Mouse (Mus musculus): ENCODE data around the gene St8sia4. TPM values are rescaled to one million over a fixed set of nuclear protein-coding genes. Genes with fewer than 3 reads are reported as not detected.

St8sia4 gene
- total RNA-seq (2014; fragmentation: Nextera tagmentation) (73.2 and 76.7 TPM in 2 replicates), total RNA-seq (2017) (124 and 137 TPM in 2 replicates)

DNA sequence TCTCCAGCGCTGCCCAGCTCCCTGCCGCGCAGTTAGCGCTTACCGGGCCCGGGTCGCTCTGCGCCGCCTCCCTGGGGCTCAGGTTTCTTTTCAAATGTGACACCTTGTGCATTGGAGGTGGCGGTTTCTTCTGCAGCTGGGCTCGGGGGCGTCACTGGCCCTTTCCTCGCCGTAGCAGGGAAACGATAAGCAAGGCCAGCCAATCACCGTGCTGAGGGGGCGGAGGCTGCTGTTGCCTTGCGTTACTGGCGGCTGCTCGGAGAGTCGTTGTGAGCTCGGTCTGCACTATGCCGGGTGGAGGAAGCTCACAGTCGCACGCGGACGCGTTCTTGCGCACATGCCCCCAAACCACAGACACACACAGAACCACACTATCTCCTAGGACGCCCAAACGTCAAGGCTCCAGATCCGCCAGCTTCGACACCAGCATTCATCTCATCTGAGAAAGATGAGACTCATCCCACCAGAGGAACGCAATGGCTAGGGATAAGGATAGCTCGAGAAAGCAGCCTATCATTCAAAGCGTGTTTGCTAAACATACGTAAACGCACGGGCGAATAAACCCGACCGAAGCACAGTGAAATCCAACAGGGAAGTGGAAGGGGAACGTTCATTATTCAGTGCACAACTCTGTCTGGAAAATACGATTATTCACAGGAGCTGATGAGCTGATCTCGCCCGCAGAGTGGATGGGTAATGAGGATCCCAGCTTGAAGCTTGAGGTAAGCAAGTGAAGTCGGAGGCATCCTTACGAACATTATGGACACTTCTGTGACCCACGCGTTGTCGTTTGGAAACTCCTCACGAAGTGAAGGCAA, at the start of gene St8sia4:
TSS of gene St8sia4 (minus strand) at position 137 of the 818 bp plus-strand sequence.
- ATAC-seq (replicated peaks; ENCODE audit: poor library complexity, severe bottlenecking): peak; percentile 73

- ATAC-seq (replicated peaks; ENCODE audit: poor library complexity, severe bottlenecking): no peak
These were observed 41.8 kb upstream of the St8sia4 start for GRCm38 (mm10) chr1:95709181-95709580.

DNA sequence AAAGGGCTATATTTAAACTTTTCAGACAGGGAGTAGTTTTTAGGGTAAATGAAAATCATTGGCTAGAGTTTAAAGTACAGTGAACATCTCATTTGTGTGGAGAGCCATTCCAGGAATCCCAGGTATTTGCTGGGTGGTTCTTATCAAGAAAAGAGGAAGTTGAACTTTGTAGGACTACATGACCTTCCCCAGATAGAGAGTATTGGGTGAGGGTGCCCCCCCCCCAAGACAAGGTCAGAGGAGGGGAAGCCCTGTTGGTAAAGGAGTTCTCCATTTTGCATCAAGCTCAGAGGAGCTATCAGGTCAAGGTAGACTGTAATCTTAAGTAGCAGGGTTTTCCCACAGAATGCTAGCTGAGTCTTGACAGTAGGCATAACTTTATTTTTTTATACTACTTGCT, 32.5 kb upstream of the St8sia4 start:
- ATAC-seq (replicated peaks; ENCODE audit: poor library complexity, severe bottlenecking): no peak; the same call in 1 of the 2 replicates

DNA sequence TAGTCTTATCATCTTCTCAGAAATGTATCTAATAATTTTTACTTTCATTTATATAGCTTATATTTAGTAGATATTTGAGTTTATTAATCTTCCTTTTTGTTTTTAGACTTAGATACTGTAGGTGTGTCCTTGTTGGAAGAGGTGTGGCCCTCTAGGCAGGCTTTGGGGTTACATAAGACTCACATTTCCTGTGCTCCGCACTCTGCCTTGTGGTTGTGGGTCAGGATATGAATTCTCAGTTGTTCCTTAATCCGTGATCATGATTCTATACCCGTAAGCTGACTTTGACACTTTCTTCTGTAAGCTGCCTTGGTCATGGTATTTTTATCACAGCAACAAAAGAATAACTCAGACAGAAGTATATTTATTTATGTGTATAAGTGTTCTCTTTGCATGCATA, 6.7 kb upstream of the St8sia4 start:
- peak; percentile 100 for ATAC-seq (replicated peaks; ENCODE audit: poor library complexity, severe bottlenecking)

- no peak for ATAC-seq (replicated peaks; ENCODE audit: poor library complexity, severe bottlenecking)
These were observed 958 bp upstream of the St8sia4 start for GRCm38 (mm10) chr1:95668253-95668805.

- ATAC-seq (replicated peaks; ENCODE audit: poor library complexity, severe bottlenecking): no peak
These were observed 640 bp downstream of the St8sia4 start for GRCm38 (mm10) chr1:95666541-95667320.

GRCm38 (mm10) chr1:95665951-95666484, 1.4 kb downstream of the St8sia4 start:
- ATAC-seq (replicated peaks; ENCODE audit: poor library complexity, severe bottlenecking): peak; percentile 23

GRCm38 (mm10) chr1:95664969-95665702, 2.2 kb downstream of the St8sia4 start:
- ATAC-seq (replicated peaks; ENCODE audit: poor library complexity, severe bottlenecking): peak; percentile 16

GRCm38 (mm10) chr1:95664321-95664825, 3.0 kb downstream of the St8sia4 start:
- ATAC-seq (replicated peaks; ENCODE audit: poor library complexity, severe bottlenecking): peak; percentile 3; the same call in 1 of the 2 replicates

DNA sequence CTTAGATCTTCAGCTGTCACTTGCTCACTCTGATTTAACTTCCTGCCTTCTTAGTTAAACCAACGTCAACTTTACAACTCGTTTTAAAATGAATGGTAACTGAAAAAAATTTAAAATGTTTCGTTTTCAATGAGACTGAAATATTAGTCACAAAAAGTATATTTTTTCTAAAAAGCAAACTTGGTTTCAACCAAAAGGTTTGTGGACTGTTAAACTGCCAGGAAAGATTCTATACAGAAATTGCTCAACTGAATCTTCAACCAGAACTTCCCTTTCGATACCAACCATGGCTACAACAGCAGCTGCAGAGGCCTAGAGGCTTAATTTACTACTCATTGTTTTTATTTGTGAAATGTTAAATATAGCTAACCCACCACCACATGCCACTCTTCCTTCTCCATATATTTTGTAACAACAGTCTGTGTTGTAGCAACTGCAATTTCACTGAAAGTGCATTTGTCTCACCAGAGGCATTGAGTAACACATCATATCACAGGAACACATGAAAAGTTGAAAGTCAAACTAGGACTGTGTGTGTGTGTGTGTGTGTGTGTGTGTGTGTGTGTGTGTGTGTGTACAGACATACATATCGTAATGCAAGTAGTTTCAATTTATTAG, 10.2 kb downstream of the St8sia4 start:
- ATAC-seq (replicated peaks; ENCODE audit: poor library complexity, severe bottlenecking): peak; percentile 98

GRCm38 (mm10) chr1:95655564-95655963, 11.8 kb downstream of the St8sia4 start:
- no peak for ATAC-seq (replicated peaks; ENCODE audit: poor library complexity, severe bottlenecking)

DNA sequence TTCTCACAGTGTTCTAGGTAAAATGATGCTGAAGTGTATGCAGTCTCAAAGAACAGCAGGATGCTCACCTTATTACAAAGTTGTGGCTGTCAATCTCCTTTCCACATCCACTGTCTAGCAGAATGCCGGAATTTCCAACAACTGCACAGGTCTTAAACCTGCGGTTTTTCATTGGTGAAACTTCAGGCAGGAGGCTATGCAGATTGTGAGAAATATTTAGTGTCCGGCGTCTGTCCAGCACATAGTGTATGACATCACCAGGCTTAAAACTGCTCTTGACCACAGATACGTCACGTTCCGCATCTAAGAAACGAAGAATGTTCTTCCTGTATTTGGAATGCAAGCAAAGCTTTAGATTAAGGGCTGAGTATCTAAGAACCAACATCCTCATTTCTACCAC, 13.9 kb downstream of the St8sia4 start:
- ATAC-seq (replicated peaks; ENCODE audit: poor library complexity, severe bottlenecking): no peak

DNA sequence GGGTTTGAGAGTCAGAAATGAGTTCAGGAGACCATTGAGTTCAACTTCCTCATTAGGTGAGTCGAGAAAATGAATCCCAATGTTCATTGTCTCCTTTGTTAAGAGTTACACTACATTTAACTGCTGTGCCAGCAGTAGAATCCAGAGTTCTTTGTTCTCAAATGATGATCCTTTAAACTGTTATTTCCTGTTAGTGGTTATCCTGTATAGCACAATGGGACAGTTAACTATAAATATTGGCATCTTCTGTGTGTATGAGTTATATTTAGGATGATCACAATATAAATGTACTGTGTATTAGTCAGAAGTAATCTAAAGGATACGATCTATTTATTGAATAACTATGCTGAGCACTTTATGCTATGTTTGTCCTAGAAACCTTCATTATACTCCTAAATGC, 23.1 kb downstream of the St8sia4 start:
- peak; percentile 44 for ATAC-seq (replicated peaks; ENCODE audit: poor library complexity, severe bottlenecking)

- ATAC-seq (replicated peaks; ENCODE audit: poor library complexity, severe bottlenecking): no peak
These were observed 28.4 kb downstream of the St8sia4 start for GRCm38 (mm10) chr1:95639001-95639400.

- ATAC-seq (replicated peaks; ENCODE audit: poor library complexity, severe bottlenecking): no peak
These were observed 43.0 kb downstream of the St8sia4 start for GRCm38 (mm10) chr1:95624376-95624775.

GRCm38 (mm10) chr1:95618647-95619046, 48.7 kb downstream of the St8sia4 start:
- no peak for ATAC-seq (replicated peaks; ENCODE audit: poor library complexity, severe bottlenecking)

GRCm38 (mm10) chr1:95618125-95618524, 49.2 kb downstream of the St8sia4 start:
- ATAC-seq (replicated peaks; ENCODE audit: poor library complexity, severe bottlenecking): no peak

DNA sequence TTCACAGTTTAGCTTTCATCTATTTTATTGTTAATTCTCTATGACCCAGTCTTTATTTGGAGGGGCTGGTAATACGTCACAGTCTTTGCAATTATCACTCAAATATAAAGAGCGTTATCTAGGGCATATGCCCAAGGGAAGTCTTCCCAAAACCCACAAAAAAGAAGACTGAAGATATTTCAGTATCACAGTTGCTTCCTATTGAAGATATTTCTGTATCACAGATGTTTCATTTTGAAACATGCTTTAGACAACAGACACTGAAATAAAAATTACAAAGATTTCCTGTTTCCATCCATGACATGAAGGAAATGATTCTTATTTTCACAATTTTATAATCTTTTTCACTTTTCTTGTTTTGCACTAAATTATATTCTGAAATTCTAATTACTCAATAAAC, 57.4 kb downstream of the St8sia4 start:
- no peak for ATAC-seq (replicated peaks; ENCODE audit: poor library complexity, severe bottlenecking)

GRCm38 (mm10) chr1:95609045-95609444, 58.3 kb downstream of the St8sia4 start:
- ATAC-seq (replicated peaks; ENCODE audit: poor library complexity, severe bottlenecking): no peak
